Mouse (Mus musculus) heart, embryonic 12.5 days (tissue): ENCODE measurements at regions not wholly inside any gene's neighbourhood (a gene's known extent, or its start where the extent isn't known, plus 50 kb on each side); places are given as distances from the start of the nearest gene placed in this dataset.
A peak's percentile ranks its signal among the peaks of the same experiment; 100 is the strongest.

Experiments used
- ATAC-seq: fragments of 200-750 bp; cut with Nextera tagmentation; 2 replicates; pipeline ENCODE4 v1.8.0; 2017; ENCODE audit warnings: moderate TSS enrichment, moderate library complexity; ENCODE audit not compliant: insufficient number of reproducible peaks, low FRiP score
- H3K27ac ChIP-seq: fragments of 300-500 bp; sonication (generic); 2 replicates; pipeline ENCODE4 v1.5.1; 2016; ENCODE audit warnings: mild to moderate bottlenecking, moderate library complexity; ENCODE audit not compliant: poor library complexity, severe bottlenecking
- H3K27me3 ChIP-seq: fragments of 300-500 bp; sonication (generic); replicated peaks from 2 replicates; pipeline ENCODE4 v1.6.1; 2016; ENCODE audit warnings: mild to moderate bottlenecking, moderate library complexity
- H3K36me3 ChIP-seq: fragments of 300-500 bp; sonication (generic); 2 replicates; pipeline ENCODE4 v1.6.1; 2016; ENCODE audit warnings: mild to moderate bottlenecking, moderate library complexity
- H3K4me1 ChIP-seq: fragments of 300-500 bp; sonication (generic); replicated peaks from 2 replicates; pipeline ENCODE4 v1.6.1; 2016; ENCODE audit warnings: mild to moderate bottlenecking
- H3K4me2 ChIP-seq: fragments of 300-500 bp; sonication (generic); 2 replicates; pipeline ENCODE4 v1.6.1; 2016; ENCODE audit warnings: mild to moderate bottlenecking, moderate library complexity
- H3K4me3 ChIP-seq: fragments of 300-500 bp; sonication (generic); 2 replicates; pipeline ENCODE4 v1.5.1; 2016; ENCODE audit warnings: mild to moderate bottlenecking
- H3K9ac ChIP-seq: fragments of 300-500 bp; sonication (generic); 2 replicates; pipeline ENCODE4 v1.6.1; 2016; ENCODE audit warnings: mild to moderate bottlenecking, moderate library complexity
- H3K9me3 ChIP-seq: fragments of 300-500 bp; sonication (generic); replicated peaks from 2 replicates; pipeline ENCODE4 v1.6.1; 2016; ENCODE audit warnings: mild to moderate bottlenecking, moderate library complexity
- WGBS: fragments of 180-500 bp; shearing (Covaris S2); methylation state at CpG from one replicate; pipeline ENCODE4 v1.1.7; 2016; 5-methylcytosine and 5-hydroxymethylcytosine counted together

DNA sequence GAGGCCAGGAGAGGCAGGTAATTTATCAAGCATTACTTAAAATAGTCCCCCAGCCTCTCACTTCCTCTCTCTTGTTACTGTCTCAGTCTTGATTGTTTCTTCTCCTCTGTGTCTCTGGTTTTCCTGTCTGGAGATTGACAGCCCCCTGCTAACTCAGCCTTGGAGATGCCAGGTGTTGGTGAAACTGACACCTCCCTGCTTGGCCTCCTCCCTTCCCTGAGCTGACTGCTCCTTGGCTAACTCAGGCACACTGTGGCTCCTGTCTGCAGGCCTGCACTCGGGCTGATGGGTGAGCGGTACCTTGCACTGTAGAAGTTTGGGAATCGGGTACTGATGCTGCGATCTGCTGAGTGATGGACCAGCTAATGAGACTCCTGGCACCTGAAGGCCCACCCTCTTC is 176.1 kb downstream of the Trim29 start:
- 57% methylated on average over 4 of the region's 4 CpGs for WGBS

DNA sequence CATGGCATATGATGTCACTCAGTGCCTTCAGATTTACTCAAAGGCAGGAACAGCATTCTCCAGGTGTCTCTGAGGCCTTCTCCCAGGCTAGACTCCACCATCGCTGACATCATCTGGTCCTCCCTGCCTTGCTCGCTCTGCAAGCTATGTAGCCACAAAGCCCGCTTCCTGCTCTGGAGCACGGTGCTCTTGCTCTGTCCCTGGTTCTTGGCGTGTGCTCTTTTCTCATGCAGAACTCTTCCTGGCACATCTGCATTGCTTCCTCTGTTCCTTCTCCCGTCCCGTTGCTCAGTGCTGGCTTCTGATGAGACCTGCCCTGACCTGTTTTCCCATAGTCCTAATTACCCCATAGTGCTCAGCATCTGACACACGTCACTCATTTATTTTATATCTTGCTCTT is 178.6 kb downstream of the Trim29 start:
- no peak for ATAC-seq
- H3K27me3 ChIP-seq, result no peaks in the 10 kb centered on the region
- 0 out of 2 replicates have a peak, but pooled peaks cover 9% of the 10 kb centered on the region for H3K4me1 ChIP-seq
- 68% methylated on average over 8 of the region's 8 CpGs for WGBS
- no peak overlapping the region for H3K9ac ChIP-seq
- H3K4me2 ChIP-seq, result no peak overlapping the region
- H3K27ac ChIP-seq, result no peak overlapping the region
- H3K9me3 ChIP-seq, result no peaks in the 10 kb centered on the region
- no peak overlapping the region for H3K4me3 ChIP-seq
- no peaks in the 10 kb centered on the region for H3K36me3 ChIP-seq

More for the DNA sequence above, 176.1 kb downstream of the Trim29 start:
- Histone ChIP-seq H3K9ac (no peak overlapping the region), H3K4me2 (no peak overlapping the region), H3K9me3 (no peaks in the 10 kb centered on the region), H3K4me1 (no peaks in the 10 kb centered on the region), H3K36me3 (no peaks in the 10 kb centered on the region), H3K27me3 (0 out of 2 replicates have a peak, but pooled peaks cover 4% of the 10 kb centered on the region), H3K27ac (no peak overlapping the region), H3K4me3 (no peak overlapping the region)
- ATAC-seq, result no peak

DNA sequence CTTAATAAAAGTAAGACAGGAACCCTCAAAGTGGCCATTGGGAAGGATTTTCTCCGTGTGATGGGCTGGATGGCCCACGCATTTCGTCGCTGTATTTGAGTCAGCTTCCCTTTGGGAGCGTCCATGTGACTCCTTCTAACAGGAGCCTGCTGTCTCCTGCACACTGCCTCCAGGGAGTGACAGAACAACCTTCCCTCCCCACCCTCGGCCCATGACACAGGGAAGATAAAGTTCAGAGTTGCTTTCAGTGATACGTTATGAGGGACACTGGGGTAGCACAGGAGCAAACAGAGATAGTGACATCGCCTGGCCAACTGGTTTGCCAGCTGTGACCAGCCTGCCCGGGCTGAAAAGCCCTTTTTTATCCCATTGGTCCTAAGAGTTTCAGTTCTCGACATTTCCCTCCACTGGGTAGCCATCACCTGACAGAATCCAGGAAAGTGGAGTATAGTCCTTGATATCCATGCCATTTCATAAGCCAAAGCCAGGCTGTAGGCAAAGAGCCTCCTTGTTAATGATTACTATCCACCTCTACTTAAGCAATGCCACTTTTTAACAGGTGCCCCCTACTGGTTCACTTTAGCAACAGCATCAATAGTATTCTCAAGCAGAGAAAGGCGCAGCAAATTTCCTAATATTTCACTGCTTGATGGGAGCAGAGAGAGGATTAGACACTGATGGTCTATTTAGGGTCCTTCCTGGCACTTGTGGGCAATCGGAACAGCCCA is 180.5 kb downstream of the Trim29 start:
- H3K4me3 ChIP-seq, result no peak overlapping the region
- H3K27me3 ChIP-seq, result no peaks in the 10 kb centered on the region
- H3K36me3 ChIP-seq, result no peaks in the 10 kb centered on the region
- no peak overlapping the region for H3K9ac ChIP-seq
- no peak overlapping the region for H3K27ac ChIP-seq
- H3K4me1 ChIP-seq, result 0 out of 2 replicates have a peak, but pooled peaks cover 9% of the 10 kb centered on the region
- H3K9me3 ChIP-seq, result no peaks in the 10 kb centered on the region
- ATAC-seq, result no peak
- no peak overlapping the region for H3K4me2 ChIP-seq
- 53% methylated on average over 12 of the region's 12 CpGs for WGBS

DNA sequence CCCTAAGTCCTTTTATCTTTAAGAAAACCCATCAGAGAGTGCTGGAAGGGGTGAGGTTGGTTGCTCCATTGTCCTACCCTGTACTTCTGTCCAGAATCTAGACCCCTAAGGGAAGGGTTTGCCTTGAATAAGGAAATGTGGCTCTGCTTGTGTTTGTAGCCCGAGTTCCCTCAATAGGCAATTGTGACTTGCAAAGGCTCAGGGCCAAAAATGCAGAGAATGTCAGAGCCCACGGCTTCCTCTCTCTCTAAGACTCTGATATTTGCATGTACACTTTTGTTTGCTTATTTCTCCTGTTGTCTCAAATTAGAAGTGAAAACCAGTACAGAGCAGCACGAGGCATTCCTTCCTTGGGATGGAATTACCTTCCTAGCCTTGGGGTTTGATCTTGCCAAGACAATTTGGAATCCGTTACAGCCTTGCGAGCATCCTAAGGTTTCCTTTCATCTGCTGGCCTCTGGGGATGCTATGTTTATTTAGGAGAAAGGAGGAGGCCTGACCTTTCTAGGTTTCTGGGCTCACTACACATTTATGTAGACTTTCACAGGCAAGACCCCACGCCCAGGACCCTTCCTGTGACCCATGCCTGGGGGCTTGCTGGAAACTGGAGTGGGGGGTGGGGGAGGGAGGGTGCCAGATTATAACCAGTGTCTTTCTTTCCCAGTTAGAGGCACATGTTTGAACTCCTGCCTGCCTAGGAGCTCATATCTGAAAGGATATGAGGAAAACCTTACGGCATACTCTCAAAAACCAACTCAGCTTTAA is 181.8 kb downstream of the Trim29 start:
- ATAC-seq, result no peak
- no peak overlapping the region for H3K27ac ChIP-seq
- H3K4me1 ChIP-seq, result 0 out of 2 replicates have a peak, but pooled peaks cover 9% of the 10 kb centered on the region
- H3K4me2 ChIP-seq, result no peak overlapping the region
- H3K27me3 ChIP-seq, result no peaks in the 10 kb centered on the region
- H3K9me3 ChIP-seq, result no peaks in the 10 kb centered on the region
- no peaks in the 10 kb centered on the region for H3K36me3 ChIP-seq
- WGBS, result 32% methylated on average over 7 of the region's 7 CpGs
- no peak overlapping the region for H3K9ac ChIP-seq
- H3K4me3 ChIP-seq, result no peak overlapping the region

DNA sequence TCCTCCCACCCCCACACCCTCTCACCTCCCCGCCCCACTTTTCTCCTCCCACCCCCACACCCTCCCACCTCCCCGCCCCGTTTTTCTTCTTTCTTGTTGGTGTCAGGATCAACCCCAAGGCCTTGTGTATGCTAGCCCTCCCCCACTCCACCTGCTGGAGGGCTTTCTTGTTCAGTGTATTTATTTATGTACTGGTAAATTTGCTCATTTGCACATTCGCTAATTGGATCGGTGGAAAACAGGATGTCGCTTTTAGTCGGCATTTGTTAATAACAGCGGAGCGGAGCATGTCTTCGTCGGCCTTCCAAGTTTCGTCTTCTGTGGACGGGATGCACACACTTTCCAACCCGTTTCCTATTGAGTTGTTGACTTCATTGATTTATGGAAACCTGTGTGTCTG is 187.9 kb downstream of the Trim29 start:
- Histone ChIP-seq H3K27ac (no peak overlapping the region), H3K4me3 (no peak overlapping the region), H3K27me3 (no peaks in the 10 kb centered on the region), H3K4me2 (no peak overlapping the region), H3K36me3 (no peaks in the 10 kb centered on the region), H3K9me3 (no peaks in the 10 kb centered on the region), H3K9ac (no peak overlapping the region), H3K4me1 (no peaks in the 10 kb centered on the region)
- ATAC-seq, result no peak
- 76% methylated on average over 14 of the region's 14 CpGs for WGBS

DNA sequence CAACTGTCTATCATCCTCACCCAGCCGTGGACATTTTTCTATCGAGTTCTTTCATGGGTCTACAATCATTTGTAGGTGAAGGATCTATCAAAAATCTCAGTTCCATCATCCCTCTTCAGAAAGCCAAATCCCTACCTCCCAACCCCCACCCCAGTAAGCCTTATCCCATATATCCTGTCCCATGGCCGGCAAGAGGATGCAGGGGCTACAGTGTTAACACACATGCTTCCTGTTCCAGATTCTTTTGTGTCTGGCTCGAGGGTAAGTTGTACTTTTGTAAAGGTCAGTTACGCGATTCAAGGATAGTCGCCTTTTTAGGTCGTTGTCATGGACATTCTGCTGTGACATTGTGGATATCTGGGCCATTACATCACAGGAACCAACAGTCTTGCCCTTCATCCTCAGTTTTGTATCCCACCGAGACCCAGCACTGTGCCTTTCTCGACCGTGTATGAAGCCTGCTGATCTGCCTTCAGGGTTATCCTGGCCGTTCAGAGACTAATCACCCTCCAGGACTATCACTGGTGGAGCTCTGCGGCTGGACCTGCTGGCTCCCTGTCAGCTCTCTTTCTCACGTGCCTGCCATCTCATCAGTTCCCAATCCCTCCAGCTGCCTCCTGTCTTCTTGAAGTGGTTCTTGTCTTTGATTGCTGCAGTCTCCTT is 193.8 kb downstream of the Trim29 start:
- H3K9ac ChIP-seq, result no peak overlapping the region
- H3K4me1 ChIP-seq, result peaks cover 22% of the 10 kb centered on the region
- WGBS, result 30% methylated on average over 14 of the region's 14 CpGs
- H3K4me2 ChIP-seq, result peak overlapping the region; percentile 7
- H3K4me3 ChIP-seq, result no peak overlapping the region
- no peaks in the 10 kb centered on the region for H3K36me3 ChIP-seq
- H3K27me3 ChIP-seq, result no peaks in the 10 kb centered on the region
- peak overlapping the region; percentile 25 for H3K27ac ChIP-seq
- H3K9me3 ChIP-seq, result no peaks in the 10 kb centered on the region
- ATAC-seq, result peak; percentile 76

DNA sequence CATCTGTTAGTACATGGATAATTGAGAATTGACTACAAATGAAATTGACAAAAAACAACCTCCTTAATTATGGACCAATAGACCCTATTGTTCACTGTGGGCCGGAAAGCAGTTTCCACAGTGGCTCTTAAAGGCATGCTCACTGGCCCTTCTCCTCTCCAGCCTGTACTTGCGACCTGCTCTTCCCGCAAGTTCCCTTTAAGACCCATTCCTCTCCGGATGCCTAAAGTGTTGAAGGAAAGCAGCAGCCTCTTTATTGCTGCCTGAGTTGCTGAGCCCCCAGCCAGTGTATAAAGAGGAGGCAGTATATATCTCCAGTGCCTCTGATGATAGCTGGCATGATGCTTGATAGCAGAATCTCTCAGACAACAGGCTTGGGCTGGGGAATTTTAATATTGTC is 195.2 kb downstream of the Trim29 start:
- Histone ChIP-seq H3K9ac (no peak overlapping the region), H3K27me3 (no peaks in the 10 kb centered on the region), H3K4me2 (no peak overlapping the region), H3K4me1 (peaks cover 22% of the 10 kb centered on the region), H3K4me3 (no peak overlapping the region), H3K9me3 (no peaks in the 10 kb centered on the region), H3K27ac (no peak overlapping the region), H3K36me3 (no peaks in the 10 kb centered on the region)
- no peak for ATAC-seq
- 26% methylated on average over 4 of the region's 4 CpGs for WGBS

DNA sequence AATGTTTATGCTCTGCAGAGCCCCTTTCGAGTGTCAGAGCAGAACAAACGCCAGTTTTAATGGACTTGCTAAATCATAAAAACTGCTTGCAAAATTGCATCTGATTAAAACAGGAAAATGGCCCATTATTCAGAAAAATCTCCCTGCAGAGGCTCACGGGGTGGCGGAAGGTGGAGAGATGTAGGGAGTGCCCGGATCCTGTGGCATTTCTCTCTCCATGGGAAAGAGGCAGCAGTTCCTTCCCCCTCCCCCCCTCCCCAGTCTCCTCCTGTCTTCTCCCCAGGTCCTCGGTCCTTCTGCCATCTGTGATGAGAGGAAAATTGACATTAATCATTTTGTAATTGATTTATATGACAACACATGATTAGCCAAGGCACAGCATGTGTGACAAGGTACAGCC is 195.6 kb downstream of the Trim29 start:
- no peak overlapping the region for H3K27ac ChIP-seq
- H3K36me3 ChIP-seq, result no peaks in the 10 kb centered on the region
- H3K9me3 ChIP-seq, result no peaks in the 10 kb centered on the region
- H3K27me3 ChIP-seq, result no peaks in the 10 kb centered on the region
- no peak overlapping the region for H3K4me3 ChIP-seq
- H3K4me1 ChIP-seq, result peaks cover 22% of the 10 kb centered on the region
- no peak for ATAC-seq
- H3K9ac ChIP-seq, result no peak overlapping the region
- WGBS, result 48% methylated on average over 6 of the region's 6 CpGs
- H3K4me2 ChIP-seq, result no peak overlapping the region

DNA sequence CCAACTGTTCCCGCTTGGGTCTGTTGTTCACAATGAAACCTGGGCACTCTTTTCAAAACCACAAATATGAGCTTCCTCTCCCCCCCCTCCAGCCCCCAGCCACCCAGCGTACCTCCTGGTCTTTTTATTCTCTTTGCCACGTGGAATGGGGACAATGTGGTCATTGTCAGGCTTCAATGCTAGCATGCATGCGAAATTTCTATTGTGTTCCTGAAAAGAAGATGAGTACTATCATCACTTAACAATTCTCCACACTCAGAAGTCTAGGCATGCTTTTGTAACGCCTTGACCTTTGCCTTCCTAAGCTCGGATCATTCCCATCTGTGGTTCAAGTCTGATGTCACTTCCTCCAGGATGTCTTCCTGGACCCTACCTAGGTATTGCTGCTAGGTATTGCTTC is 202.2 kb downstream of the Trim29 start:
- Histone ChIP-seq H3K9me3 (no peaks in the 10 kb centered on the region; the same call in 1 of the 2 replicates), H3K4me3 (no peak overlapping the region), H3K27ac (no peak overlapping the region), H3K4me1 (peaks cover 8% of the 10 kb centered on the region), H3K4me2 (no peak overlapping the region), H3K9ac (no peak overlapping the region), H3K36me3 (no peaks in the 10 kb centered on the region), H3K27me3 (no peaks in the 10 kb centered on the region)
- 68% methylated on average over 6 of the region's 6 CpGs for WGBS
- ATAC-seq, result no peak

DNA sequence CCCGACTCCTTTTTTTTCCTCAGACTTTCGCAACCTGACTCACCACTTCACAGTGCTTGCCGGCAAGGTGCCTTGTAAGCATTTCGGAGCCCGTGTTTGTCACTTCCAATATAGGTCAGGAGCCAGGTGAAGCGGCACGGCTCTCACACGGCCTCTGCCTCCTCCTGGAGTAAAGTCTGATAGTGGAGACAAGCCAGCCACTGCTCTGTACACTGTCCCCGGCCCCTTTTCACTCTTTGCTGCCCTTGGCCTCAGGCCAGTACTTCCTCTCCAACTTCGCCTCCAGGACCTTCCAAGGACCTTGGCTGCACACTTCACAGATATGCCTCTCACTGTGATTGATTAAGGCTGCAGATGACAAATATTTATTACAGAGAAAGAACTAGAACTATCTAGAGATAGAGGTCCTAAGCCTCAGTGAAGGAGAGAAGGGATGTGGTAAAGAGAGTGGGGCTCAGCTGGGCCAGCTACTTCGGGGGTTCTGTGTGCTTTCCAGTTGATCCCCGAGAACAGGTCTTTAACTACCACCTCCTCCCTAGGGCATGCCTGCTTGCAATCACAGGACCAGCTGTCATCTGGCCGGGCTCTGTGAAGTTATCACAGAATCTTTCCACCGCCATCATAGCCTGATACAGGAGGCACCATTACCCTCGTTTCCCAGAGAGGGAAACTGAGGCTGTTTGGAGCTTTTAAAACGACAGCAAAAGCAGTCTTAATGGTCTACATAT is 204.2 kb downstream of the Trim29 start:
- no peaks in the 10 kb centered on the region for H3K36me3 ChIP-seq
- no peaks in the 10 kb centered on the region; the same call in 1 of the 2 replicates for H3K9me3 ChIP-seq
- no peak overlapping the region for H3K4me2 ChIP-seq
- no peak overlapping the region for H3K27ac ChIP-seq
- 59% methylated on average over 16 of the region's 16 CpGs for WGBS
- H3K4me1 ChIP-seq, result peaks cover 8% of the 10 kb centered on the region
- H3K4me3 ChIP-seq, result no peak overlapping the region
- no peak overlapping the region for H3K9ac ChIP-seq
- peak; percentile 77; the same call in 1 of the 2 replicates for ATAC-seq
- H3K27me3 ChIP-seq, result no peaks in the 10 kb centered on the region

DNA sequence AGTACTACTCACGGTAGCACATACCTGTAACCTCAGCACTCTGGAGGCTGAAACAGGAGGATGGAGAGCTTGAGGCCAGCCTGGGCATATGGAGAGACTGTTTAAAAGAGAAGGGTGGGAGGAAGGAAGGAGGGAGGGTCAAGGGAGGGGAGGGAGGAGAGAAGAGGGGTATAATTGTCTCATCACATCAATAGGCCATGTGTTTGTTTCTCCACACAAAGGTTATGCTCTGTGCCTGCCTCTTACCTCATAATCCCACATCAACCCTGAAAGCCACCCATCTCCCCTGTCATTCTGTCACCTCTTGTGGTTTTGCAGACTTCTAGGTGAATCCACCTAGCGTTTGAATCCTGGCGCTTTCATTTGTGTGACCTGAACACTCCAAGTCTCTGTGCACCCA is 210.3 kb downstream of the Trim29 start:
- H3K4me1 ChIP-seq, result peaks cover 16% of the 10 kb centered on the region
- H3K27ac ChIP-seq, result no peak overlapping the region
- no peaks in the 10 kb centered on the region for H3K27me3 ChIP-seq
- no peak overlapping the region for H3K9ac ChIP-seq
- H3K4me3 ChIP-seq, result no peak overlapping the region
- 79% methylated on average over 3 of the region's 3 CpGs for WGBS
- no peak overlapping the region for H3K4me2 ChIP-seq
- H3K9me3 ChIP-seq, result no peaks in the 10 kb centered on the region
- H3K36me3 ChIP-seq, result no peaks in the 10 kb centered on the region
- no peak for ATAC-seq
